Mouse (Mus musculus): Measurements from ENCODE around the gene Higd2a.
"Not testable (repeated sequence)": the region's sequence is repeated elsewhere in the genome, so short reads cannot be mapped to it uniquely, and the experiment has no call there.

Gene Higd2a

DNA sequence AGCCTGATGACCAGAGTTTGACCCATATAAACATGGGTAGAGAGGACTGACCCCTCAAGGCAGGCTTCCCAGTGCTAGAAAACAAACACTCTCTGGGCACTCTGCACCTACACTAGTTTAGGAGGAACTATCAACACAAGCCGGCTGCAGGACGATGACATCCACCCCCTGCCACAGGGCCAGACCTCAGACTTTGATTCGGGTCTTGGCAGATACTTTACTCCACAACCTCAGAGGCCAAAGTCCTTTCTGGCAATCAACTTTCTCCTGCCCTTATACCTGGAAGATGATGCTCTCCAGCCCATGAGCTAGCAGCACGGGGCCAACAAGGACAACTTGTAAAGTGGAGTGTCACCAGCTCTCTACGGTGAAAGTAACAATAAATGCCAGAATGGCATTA is 7.1 kb upstream of the Higd2a start:
- no peak for DNase-seq

DNA sequence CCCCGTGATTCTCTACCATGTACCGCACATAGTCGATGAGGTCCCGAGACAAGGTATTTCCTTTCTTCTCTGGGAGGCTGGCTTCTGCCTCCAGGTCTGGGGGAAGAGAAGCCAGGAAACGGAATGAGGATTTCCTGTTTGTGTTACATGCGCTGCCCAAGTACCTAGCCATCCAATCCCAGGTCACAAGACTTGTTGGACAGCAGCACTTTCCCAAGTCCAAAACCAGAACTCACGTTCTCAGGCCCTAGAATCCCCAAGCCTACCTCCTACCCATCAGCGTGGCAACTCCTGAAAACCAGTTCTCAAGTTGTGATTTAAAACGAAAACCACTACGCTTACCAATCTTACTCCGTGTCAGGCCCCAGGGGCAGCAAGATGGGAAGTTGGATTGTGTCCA is 4.2 kb upstream of the Higd2a start:
- no peak for DNase-seq

DNA sequence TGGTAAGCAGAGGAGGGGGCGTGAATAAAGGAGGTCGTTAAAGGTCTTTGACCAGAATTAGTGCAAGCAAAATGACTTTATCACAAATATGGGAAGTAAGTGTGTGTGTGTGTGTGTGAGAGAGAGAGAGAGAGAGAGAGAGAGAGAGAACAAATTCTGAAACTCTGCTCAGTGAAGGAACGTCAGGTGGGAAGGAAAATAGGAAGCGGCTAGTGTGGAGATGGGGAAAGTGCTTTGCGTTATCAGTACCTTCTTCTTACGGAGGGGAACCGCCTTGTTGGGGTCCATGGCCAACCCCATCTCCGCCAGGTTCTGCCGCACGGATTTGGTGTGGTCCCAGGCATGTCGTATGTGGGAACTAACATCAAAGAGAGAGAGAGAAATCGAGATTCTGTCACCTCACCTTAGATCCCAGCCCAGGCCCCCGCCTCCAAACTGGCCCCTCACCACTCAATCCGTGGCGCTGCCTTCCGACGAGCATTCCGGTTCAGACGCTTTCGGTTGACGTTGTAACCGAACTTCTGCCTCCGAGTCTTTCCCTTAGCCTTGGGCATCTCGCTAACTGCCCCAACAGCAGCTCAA is 502 bp upstream of the Higd2a start:
- no peak for DNase-seq

DNA sequence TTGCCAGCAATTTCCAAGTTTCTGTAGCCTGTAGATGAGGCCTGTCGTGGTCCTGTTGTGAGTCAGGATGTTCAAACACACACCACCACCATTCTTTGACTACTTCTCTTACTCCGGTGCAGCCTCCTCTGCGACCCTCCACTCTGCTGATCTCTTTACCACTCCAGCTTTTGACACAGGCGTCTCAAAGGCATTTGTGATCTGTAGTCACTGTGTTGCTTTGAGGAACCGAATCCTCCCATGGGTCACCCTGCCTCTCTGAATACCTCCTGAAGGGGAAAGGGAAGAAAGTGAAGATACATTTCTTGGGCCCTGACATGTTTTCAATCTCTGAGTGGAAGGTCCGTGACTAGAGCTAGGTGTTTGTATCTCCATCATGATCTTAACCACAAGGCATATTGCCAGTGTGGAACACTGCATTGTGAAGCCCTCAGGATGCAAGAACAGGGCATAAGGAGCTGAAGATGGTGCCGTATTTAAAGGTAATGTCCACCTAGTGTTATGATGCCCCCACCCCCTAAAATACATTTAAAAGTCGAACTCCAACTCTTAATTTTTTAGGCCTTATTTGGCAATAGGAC is 1.9 kb downstream of the Higd2a start:
- no peak for DNase-seq

DNA sequence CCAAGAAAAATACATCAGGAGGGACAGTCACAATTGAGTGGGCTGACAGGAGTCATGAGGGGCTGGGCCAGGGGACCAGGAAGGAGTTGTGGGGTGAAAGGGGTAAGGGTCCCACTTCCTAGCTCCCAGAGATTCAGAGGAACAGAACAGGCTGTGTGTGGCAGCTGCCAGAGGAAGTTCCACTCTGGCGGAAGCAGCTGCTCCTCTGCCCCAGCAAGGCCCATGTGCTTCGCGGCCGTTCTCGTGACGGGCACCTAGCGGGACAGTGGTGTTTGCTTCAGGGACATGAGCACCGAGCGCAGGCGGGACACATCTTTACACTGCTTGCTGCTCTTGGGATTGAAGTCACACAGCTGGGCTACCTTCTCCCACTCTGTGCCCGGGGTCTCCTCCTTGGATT is 3.6 kb downstream of the Higd2a start:
- no peak for DNase-seq

DNA sequence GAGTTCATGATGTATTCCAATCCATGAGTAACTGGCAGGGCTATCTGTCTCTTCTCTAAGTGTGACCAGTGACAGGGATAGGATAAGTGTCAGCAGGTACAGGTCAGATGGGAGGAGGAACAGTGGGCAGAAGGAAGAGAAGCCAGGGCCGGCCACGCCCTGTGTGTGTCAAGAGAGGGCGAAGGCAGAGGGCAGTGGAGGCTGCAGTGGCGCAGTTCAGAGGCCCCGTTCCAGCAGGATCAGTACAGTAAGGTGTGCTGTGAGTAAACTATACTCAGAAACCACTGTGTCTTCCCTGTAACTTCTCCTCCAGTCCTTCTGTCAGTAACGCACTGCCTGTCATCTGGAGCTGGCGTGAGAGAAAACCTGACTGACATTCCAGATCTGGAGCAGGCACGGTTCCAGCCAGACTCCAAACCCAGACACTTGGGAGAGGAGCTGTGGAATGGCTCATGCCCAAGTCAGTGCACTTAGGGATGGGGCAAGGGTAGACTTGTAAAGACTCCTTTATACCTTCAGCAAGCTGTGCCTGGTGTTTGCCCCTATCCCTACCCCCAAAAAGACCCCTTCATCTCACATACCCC is 6.2 kb downstream of the Higd2a start:
- peak in 1 of 2 experiments; percentile 31 for DNase-seq

DNA sequence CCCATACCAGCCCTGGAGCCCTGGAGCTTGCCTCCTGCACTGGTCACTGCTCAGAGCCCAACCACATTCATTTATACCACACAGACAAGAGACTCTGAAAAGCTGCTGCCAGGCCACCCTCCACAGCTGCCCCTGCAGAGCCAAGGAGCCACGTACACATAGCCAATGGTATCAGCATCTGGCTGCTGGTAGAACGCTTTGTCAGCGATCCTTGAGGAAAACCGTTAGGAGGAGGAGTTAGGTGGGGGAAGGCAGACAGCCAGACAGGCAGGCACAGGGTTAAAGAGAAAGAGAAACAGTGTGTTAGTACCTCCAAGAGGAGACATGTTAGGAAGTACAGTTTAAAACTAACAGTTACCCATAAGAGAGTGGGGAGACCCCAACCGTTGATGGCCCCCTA is 6.9 kb downstream of the Higd2a start:
- DNase-seq: no peak

DNA sequence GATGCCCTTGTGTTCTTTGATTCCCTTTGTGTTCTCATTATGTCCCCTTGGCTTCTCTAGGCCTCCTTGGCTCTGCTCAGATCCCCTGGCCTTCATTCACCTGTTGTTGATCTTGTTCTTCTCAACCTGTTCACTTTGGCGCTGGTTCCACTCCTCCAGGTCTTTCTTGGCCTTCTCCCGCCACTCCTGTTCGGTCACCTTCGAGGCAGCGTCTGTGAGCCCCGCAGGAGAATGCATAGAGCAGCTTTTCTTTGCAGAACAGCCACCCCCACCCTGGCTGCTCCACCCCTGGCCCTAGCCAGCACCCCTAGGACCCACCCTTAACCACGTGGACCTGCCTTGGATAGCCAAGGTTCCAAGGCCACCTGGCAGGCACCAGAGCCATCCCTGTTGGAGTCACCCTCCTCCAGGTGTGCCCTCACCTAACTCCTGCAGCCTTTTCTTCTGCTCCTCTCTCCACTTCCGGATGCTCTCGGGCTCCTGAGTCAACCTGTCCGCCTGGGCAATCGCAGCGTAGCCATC is 8.7 kb downstream of the Higd2a start:
- DNase-seq: peak; percentile 63

DNA sequence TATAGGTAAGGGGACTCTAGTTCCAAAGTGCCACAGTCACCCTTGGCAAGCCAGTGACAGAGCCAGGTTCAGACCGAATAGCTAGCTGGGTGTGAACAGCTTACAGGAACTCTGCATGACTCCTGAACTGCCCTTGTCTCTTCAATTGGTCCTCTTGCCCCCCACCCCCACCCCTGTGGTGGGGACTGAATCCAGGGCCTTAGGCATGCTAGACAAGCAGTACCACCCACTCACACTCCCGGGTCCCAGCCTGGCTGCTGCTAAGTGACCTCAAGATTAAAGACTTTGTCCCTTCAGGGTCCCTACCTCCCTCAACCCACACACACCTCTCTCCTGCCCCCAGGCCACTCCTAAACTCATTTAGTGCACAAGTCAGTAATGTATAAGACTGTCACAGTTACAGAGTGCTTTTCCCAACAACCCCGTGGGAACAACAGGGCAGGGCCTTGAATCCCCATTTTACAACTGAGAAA is 12.7 kb downstream of the Higd2a start:
- DNase-seq: no peak

DNA sequence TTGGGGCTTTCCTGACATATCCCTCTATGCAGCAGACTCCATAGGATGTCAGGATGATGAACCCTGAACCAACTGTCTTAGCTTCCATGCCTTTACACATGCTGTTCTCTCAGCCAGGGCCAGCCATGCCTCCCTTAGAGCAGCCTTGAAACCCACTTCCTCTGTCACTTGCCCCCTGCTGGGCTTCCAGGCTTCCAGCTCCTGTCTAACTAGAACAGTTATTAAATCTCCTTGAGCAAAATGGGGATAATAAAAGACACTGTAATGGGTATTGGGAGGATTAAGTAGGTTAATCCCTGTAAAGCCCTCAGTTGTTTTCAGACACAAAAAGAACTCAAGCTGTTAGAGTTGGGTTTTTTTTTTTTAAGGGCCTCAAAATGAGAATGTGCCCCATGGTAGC is 13.5 kb downstream of the Higd2a start:
- peak in 1 of 2 experiments; percentile 41 for DNase-seq

DNA sequence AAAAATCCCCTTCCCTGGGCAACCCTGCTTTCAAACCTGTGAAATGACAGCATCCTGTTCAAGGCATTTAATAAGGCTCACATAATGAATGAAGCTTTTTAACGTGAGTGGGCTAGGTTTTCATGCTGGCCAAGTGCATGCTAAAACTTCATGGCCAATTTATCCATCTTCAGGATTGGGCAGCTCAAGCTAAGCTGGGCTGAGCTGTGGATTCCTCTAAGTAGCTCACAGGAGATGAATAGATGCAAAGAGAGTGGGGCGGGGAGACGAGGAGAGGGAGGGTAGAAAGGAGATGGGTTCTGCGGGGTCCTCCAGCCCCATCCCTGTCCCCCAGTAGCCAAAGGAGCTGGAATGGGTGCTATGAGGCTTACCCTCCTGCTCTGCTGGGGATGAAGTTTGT is 14.2 kb downstream of the Higd2a start:
- DNase-seq: no peak

DNA sequence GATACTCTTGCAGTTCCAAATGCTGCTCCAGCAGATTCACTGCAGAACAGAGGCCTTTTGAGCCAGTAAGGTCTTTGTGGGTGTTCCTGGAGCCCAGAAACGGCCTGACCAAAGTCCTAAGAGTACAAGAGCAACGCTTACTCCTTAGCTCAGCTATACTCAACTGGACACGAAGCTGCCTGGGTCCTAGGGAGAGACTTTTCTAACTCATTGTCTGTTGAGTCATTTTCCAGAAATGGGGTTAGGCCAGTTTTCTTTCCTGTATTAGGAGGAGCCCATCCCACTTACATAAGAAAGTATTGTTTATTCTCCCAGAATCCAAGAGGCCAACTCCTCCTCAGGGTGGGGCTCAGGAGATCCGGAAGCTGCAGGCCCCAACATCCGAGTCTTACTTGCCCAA is 15.4 kb downstream of the Higd2a start:
- no peak for DNase-seq

DNA sequence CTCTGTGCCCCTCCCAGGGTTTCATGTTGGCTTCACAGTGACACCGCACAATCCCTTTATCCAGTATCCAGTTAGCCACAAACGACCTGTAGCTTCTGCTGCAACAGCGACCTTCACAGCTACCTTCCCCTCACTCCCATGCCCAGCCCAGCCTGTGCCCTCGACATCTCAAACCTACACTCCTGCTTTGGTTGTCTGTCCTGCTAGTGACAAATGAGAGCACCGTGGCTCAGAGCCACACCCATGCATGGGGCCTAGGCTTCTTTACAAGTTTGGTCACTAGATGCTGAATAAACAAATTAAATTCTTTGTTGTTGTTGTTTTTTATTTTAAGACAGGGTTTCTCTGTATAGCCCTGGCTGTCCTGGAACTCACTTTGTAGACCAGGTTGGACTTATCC is 17.2 kb downstream of the Higd2a start:
- DNase-seq: no peak

DNA sequence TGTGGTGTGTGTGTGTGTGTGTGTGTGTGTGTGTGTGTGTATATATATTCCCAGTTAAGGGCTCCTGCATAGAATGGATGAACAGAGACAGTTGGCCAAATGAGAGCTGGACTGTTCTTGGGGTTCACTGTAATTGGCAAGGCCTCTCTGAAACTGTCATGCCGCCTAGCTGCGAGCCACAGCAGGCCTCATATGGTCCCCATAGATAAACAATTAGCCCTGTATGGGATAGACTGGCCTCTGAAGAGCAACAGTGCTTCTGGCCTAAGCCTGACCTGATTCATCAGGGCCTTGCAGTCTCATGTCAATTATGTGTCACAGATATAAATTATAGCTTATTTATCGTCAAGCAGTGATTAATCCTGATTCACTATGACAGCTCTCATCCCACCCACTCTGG is 18.0 kb downstream of the Higd2a start:
- DNase-seq: no peak

DNA sequence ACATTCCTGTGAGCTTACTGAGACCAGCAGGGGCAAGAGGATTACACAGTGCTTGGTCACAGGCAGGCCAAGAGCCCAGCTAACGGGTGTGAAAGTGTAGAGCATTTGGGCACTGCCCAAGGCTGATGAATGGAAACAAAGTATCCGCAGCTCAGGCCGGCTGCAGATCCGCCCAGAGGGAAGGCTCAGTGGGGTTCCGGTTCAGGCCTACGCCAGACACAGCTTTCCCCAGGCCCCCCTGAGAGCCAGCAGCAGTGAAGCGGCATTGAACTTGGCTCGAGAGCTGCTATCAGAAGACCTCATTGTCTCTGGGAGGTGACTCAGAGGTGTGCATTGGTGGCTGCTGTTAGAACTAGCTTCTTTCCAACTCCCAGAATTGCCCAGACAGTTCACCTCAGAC is 18.7 kb downstream of the Higd2a start:
- DNase-seq: peak; percentile 53 to 69

DNA sequence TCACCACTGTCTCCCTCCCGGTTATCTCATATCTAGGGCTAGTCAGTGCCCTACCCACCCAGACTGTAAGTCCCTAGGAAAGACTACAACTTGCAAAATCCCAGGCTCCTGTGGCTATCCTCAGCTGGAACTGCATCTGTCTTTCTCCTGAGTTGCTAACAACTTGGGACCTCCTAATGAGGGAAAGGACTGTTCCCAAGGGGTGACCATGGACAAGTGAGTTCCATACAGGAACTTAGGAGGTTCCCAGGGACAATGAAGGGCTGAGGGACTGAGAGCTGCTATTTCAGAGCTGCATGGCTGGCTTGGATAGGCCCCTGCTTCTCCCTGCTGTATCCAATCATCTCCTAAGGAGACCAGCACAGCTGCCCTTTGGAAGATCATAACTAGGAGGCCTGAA is 19.3 kb downstream of the Higd2a start:
- DNase-seq: no peak

DNA sequence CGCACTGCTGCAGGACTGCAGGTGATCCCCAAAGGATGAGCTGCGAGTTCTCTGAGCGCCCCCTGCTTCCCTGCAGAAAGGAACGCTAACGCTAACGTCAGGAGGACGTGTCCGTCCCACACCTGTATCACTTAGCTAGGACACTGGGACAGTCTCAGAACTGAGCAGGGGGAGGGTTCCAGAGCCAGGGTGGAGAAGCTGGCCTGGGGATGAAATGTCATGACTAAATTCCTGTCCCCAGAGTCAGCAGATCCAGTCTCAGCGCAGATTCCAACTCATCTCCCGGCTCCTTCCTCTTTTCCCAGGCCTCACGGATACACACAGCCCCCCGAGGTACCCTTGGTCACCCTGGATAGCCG is 20.6 kb downstream of the Higd2a start:
- DNase-seq: no peak

DNA sequence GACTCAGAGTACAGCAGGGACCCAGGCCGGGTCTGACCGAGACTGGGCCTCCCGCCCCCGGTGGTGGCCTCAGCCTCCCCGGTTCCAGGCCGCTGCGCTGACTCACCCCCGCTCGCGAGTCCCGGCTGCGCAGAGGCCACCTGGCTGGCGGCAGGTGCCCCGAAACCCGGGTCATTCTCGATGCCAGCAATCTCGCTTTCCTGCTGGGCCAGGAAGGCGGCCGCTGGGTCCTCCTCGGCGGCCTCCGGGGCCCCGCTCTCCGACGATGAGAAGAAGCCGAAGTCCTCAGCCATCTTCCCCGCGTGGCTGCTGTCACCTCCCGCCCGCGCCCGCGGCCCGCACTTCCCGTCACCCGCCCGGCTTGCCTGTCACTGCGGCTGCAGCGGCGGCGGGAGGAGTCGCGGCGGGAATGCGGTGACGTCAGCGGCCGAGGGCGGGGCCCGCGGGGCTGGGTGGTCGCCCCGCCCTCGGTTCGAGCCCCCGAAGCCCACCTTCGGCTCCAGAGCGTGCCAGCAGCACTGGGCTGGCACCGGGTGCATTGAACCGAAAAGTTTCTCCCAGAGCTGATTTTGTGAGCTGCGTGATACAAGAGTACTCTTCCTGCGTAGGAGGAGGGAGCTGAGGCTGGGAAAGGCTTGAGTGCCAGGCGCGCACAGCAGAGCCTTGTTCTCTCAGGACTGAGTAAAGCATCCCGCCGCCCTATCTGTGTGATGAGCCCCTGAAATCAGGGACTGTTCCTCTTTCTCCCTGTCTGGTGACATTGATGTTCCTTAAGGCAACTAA is 21.2 kb downstream of the Higd2a start, which contains the start of gene Cltb:
Gene Cltb (minus strand): TSS at position 373 of the 783 bp plus-strand sequence.
- DNase-seq: peak; percentile 98

DNA sequence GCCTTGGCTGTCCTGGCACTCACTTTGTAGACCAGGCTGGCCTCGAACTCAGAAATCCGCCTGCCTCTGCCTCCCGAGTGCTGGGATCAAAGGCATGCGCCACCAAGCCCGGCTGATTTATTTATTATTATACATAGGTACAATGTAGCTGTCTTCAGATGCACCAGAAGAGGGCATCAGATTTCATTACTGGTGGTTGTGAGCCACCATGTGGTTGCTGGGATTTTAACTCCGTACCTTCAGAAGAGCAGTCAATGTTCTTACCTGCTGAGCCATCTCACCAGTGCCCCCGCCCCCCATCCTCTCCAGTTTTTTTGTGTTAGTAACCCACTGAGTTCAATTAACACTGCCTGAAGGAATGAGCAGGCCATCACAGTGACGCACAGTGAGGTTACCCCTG is 23.1 kb downstream of the Higd2a start:
- not testable (repeated sequence) for DNase-seq

DNA sequence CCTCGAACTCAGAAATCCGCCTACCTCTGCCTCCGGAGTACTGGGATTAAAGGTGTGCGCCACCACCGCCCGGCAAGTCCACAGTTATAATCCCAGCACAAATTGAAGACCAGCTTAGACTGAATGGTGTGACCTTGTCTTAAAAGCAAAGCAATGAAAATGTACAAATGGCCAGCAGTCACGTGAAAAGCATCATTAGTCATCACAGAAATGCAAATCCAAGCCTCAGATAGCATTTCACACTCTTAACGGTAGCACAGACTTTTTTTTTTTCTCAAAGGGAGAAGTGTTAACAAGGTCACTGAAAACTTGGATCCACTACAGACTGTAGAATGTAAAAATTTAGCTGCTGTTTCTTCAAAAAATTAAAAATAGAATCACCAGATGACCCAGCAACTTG is 26.3 kb downstream of the Higd2a start:
- DNase-seq: no peak

DNA sequence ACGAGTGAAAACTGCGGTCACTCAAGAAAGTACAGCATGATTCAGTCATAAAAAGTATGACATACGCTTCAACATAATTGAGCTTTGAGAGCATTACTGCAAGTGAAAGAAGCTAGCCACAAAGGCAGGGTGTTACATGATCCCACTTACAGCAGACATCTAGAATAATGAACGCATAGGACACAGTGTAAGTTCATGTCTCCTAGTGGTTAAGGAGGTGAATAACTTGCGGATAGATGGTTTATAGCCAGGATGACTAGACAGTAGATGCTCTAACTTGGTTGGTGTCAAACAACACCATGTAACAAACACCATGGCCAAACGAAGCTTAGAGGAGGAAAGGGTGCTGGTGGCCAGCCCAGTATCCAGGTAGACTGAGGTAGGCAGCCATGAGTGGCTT is 27.0 kb downstream of the Higd2a start:
- no peak for DNase-seq

DNA sequence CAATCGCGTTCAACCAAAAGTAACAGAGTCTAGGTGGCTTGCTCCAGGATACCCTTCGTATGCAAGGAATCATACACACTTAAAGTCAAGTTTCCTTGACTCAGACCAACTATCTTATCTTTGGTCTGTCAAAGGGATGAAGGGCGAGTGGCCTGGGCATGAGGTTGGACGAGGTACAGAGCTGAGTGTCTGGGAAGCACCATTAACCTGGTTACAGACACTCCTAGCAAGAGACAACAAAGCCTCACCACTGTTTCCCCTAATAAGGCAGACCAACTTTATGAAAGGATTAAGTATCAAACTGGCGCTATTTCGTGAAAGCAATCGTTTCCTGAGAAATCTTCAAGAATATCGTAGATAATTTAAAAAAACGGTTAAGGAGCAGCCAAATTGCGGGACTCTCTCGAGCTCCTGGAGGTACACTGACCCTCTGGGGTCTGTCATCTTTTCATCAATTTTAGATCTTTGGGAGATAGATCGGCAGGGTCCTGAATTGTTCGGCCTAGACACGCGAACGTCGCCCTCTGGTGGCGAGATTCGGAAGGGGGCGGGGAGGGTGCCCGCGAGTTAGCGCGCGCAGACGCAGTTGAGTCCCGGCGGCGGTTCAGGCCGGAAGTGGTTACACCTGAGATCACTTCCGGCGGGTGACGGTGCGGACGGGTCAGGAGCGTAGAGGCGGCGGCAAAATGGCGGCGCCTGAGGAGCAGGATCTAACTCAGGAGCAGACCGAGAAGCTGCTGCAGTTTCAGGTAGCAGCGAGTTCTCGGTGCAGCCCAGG is 31.3 kb downstream of the Higd2a start, which contains the start of gene Faf2:
Gene Faf2 (plus strand): TSS at position 630 of the 778 bp plus-strand sequence.
- peak; percentile 100 for DNase-seq

All from cerebellum, postnatal 14 days (tissue).